Mouse (Mus musculus): ENCODE measurements around the gene Efnb3. TPM values are rescaled to one million over a fixed set of nuclear protein-coding genes. Genes with fewer than 3 reads are reported as not detected.

The Efnb3 gene
- 100 to 1,000 TPM; 147 to 154 TPM for total RNA-seq (2021)

DNA sequence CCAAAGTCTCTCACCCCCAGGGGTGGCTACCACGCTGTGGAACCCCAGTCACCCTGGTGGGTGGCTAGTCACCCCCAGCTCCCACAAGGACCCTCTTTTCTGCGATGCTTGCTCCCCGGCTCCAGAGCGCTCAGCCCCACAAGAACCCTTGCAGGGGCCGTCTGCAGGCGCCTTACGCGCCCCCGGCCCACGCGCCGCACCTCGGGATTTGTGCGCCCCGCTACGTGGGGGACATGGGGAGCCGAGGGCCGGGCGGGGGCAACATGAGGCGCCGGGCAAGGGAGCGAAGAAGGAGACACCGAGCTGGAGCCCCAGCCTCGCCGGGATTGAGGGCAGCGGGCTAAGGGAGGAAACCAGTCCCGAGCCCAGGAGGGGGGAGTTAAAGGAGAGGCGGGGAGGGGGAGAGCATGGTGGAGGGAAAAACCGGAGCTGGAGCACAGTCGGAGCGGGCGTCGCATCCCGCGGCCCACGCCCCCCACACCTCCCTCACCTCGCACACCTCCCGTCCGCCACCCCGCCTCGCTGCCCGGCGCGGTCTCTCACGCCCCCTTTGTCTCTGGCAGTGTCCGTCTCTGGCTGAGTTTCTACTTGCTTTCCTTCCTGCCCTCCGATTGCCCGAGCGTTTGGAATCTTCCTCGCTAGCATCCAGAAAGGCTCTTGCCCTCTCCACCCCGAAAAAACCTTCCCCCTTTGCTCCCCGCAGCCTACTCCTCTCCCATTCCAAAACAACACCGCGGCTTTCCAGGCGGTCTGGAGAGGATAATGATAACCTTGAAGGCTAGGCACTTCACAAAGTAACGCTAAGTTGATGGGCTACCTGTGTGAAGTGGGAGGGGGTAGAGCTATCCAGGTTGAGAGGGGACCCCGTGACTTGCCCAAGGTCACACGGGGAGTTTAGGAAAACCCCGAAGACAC lies at the start of gene Efnb3:
Gene Efnb3 (minus strand): TSS at position 355 of the 915 bp plus-strand sequence.
- peak in 1 of 2 experiments; percentile 79 for DNase-seq (ENCODE audit: extremely low spot score in 1 of 2, low spot score in 2 of 2)
- intact Hi-C loops (cut with DNase I) = no loop called here

DNA sequence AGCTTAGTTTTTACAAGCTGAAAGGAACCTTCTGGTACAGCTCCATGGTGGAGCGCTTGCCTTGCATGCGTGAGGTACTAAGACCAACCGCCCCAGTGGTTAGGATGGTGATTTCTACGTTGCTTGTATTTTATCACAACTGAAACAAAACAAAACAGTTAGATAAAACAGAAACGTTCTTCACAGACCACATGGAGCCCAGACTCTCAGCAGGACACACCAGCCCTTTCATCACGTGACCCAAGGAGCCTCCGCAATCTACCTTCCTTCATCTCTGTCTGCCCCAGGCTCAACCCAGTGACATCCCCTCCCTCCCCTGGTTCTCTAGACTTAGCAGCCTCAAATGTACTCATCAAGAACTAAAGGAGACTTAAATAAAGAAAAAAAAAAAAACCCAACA lies 49.4 kb upstream of the Efnb3 start:
- intact Hi-C loops (cut with DNase I) = no loop called here
- no peak for DNase-seq (ENCODE audit: extremely low spot score in 1 of 2, low spot score in 2 of 2)

DNA sequence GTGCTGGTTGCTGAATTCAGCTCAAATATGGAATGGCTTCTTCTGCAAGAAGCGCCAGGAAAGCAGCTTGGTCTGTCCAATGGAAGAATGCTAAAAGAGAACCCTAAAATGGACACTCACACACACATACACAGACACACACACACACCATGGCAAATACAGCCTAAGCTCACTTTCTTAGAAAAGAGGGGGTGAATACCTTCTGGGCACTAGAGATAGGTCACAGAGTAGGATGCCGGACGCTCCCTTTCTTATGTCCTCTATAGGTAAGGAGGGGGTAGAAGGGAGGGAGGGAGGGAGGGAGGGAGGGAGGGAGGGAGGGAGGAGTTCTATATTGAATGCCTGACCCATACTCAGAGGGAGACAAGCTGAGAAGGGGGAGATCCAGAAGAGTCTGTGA lies 48.5 kb upstream of the Efnb3 start:
- no peak for DNase-seq (ENCODE audit: extremely low spot score in 1 of 2, low spot score in 2 of 2)
- intact Hi-C loops (cut with DNase I) = no loop called here

DNA sequence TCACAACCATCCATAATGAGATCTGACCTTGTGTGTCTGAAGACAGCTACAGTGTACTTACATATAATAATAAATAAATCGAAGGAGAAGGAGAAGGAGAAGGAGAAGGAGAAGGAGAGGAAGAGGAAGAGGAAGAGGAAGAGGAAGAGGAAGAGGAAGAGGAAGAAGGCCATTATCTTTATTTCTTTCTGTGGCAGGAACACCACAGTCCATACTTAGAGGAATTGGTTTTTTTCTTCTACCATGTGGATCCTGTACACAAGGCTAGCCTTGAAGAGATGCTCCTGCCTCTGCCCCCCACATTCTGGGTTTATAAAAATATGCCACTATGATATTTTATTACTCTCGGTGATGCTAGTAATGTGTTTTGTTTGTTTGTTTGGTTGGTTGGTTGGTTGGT lies 46.8 kb upstream of the Efnb3 start:
- intact Hi-C loops (cut with DNase I) = no loop called here
- no peak for DNase-seq (ENCODE audit: extremely low spot score in 1 of 2, low spot score in 2 of 2)

DNA sequence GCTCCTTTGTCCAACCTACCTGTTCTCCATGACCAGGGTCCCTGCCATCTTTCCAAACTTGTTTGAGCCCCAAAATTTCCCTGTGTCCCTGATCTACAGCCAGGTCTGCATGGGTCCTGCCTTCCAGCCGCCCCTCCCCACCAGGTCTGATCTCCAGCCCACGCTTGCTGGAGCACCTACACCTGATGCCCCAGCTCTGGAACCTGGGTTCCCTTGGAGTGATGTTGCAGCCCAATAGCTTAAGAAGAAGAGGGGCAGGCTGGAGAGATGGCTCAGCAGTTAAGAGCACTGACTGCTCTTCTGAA lies 46.4 kb upstream of the Efnb3 start:
- no peak for DNase-seq (ENCODE audit: extremely low spot score in 1 of 2, low spot score in 2 of 2)
- intact Hi-C loops (cut with DNase I) = no loop called here

DNA sequence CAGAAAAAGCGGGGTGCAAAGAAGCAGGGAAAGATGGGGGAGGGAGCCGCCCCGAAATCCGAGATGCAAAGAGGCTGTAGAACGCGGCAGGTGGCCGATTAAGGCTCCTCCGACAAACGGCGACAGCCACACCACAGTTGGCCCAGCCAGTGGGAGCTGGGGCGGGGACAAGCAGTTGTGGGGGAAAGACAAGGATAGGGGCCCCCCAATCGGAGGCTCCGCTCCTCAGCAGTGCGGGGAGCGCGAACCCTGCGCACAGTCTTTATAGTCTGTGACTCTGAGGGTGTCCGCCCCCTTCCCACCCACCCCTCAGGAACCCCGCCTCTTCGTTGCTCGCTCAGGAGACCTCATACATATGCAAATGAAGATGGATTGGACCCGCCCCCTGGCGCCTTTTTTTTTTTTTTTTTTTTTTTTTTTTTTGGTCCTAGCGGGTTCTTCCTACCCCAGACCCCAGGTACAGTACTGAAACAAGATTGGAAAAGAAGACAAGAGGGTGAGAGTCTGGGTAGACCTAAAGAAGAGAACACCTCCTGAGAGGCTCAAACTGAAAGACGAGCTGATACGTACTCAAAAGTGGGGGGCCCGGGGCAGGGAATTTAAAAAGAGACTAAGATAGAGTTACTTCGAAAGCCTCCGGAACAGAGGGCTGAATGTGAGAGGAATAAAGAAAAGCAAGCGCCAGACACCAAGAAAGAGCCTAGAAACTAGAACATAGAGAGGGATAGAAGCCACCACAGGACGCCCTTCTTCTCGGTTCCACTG lies 45.9 kb upstream of the Efnb3 start, which contains the start of gene Atp1b2:
Gene Atp1b2 (minus strand): TSS at position 217 of the 765 bp plus-strand sequence.
- intact Hi-C loops (cut with DNase I) = no loop called here

DNA sequence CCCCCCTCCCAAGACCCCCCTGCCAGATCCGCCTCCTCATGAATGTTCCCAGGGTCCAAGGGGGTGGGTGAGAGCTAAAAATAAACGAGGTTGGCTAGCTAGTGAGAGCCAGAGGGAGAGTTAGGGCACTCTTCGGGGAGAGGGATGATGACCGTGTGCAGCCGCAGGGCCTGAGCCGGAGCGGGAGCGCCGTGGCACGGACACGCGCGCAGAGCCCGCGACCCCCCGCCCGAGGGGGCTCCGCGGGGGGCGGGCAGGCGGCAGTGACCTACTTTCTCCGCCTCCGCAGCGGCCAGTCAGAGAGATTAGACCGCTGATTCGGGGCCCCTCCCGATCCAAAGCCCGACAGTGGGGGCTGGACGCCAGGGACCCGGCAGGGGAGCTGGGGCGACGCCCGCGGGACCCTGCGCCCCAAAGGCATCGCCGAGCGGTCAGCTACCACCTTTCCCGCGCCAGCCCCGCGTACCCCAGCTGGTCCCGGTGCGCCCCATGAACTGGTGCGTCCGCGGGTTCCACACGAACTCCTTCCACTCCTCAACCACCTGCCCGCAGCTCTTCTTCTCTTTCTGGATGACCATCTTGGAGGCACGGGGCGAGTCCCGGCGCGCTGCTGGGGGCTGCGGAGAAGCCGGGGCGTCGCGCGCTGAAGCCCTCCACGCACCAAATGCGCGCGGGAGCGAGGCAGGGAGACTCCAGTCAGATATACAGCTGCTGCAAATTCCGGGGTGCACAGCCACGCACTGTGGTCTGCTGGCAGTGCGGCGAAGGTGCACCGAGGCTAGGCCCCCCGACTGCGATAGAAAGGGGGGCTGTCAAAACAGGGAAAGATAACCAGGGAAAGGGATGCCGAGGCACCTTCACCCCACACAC lies 45.0 kb upstream of the Efnb3 start:
- peak in 1 of 2 experiments; percentile 79 for DNase-seq (ENCODE audit: extremely low spot score in 1 of 2, low spot score in 2 of 2)
- intact Hi-C loops (cut with DNase I) = no loop called here

More for the DNA sequence above, 45.9 kb upstream of the Efnb3 start, which contains the start of gene Atp1b2:
- DNase-seq (ENCODE audit: extremely low spot score in 1 of 2, low spot score in 2 of 2) = peak; percentile 81 to 91

DNA sequence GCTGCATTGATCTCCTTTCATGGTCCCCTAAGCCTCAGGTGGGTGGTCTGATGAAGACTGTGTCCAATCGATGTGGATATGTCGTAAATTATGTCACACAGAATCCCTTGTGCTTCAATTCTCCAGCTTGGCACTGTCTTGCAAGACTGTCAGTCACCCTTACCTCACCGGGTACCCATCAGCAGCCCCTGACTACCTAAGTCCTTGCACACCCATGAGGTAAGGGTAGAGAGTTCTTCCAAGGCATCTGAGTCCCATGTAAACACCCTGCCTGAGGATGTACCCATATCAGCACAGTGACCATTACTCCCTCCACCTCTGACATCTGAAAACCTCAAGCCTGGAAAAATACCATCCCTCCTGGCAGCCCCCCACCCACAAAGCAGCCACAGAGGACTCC lies 44.3 kb upstream of the Efnb3 start:
- intact Hi-C loops (cut with DNase I) = no loop called here
- no peak for DNase-seq (ENCODE audit: extremely low spot score in 1 of 2, low spot score in 2 of 2)

DNA sequence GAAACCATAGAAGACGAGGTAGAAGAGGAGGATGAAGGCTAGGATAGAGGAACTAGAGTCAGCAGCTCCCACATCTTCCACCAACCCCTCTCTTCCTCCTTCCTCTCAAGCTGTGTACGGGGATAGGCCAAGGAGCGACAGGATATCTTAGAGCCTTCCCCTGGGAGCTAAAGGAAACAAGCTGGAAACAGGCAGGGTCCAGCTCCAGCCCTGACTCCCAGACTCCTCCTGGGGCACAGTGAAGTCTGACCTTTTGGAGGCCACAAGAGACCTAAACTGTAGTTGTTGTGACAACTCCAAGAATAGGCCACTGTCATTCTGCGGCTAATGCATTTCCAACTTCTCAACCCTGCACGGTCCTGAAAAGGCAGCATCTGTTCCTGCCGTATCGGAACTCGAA lies 43.5 kb upstream of the Efnb3 start:
- DNase-seq (ENCODE audit: extremely low spot score in 1 of 2, low spot score in 2 of 2) = no peak
- intact Hi-C loops (cut with DNase I) = no loop called here

DNA sequence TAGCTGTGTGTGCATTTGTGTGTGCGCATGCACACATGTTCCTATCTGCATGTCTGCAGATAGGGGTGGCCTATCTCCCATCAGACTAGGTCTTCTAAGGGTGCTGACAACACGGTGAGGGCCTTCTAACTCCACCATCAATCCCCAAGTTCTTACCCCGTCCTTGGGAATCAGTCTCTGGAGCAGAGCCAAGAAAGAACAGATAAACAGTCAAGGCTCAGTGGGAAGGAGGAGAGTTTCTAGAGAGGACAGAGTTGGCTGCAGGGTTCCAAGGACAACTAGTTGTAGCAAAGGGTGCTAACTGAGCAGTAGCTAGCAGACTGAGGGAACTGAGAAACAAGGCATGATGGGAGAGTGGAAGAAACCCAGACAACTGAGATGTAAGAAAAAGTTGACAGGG lies 41.8 kb upstream of the Efnb3 start:
- no peak for DNase-seq (ENCODE audit: extremely low spot score in 1 of 2, low spot score in 2 of 2)
- intact Hi-C loops (cut with DNase I) = no loop called here

DNA sequence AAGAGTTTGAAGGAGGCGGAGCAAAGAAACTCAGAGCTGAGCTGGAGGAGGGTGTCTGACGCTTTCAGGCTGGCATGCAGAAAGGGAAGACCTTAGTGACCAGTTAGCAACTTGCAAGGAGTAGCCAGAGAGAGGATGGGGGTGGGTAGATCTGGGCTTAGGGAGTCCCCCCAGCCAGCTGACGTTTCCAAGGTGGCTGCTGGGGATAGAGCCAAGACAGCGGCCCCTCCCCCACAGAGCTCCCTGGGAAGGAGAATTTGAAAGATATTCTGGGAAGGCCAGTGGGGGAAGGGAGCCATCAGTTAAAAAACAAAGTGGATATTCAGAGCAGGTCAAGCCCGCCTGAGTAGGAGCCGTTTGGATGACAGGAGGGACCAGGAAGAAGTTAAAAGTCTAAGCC lies 40.1 kb upstream of the Efnb3 start:
- peak; percentile 77 to 90 for DNase-seq (ENCODE audit: extremely low spot score in 1 of 2, low spot score in 2 of 2)
- intact Hi-C loops (cut with DNase I) = no loop called here

DNA sequence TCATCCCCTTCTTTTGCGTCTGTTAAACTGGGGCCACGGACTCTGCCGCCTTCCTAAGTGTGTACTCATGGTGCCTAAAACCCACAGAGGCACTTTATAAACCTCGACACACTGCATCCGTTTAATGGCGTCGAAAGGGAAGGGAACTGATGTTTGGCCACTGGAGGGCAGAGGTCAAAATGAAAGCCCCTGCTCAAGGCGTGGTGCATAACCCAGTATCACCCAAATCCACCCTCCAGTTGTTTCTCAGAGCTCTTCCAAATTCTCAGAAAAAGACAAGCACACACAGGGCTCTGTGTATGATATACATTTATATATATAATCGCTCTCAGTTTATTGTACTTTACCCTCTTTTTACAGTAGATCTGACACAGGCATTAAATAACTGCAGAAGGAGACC lies 39.4 kb upstream of the Efnb3 start:
- DNase-seq (ENCODE audit: extremely low spot score in 1 of 2, low spot score in 2 of 2) = no peak
- intact Hi-C loops (cut with DNase I) = no loop called here

DNA sequence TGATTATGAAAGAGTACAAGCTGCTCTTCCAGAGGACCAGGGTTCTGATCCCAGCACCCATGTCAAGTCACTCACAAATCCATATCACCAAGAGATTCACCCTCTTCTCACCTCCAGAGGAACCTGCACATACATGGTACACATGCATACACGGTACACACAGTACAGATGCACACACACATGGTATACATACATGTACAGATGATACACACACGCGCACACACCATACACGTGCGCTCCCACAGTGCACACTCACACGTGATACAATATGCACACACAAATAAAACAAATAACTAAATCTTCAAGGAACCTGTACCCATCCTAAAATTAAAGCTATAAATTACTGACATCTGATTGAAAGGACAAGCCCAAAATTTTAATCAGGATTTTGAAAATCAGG lies 34.8 kb upstream of the Efnb3 start:
- no peak for DNase-seq (ENCODE audit: extremely low spot score in 1 of 2, low spot score in 2 of 2)
- intact Hi-C loops (cut with DNase I) = no loop called here

DNA sequence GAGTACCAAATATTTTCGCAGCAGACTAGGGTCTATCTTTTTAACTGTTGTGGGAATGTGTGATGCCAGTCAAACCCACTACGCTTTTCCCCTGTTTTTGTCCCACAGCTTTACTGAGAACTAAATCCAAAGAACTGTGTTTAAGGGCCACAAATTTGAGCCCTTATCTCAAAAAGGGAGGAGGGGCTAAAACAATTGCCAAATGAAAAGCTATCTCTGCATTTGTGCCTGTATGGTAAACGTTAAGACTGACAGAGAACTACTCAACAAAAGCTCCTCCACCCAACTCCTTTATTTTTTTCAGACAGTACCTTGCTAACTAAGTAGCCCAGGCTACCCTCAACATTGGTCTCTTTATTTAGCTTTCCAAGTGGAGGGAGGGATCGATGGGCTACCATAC lies 32.8 kb upstream of the Efnb3 start:
- intact Hi-C loops (cut with DNase I) = no loop called here
- no peak for DNase-seq (ENCODE audit: extremely low spot score in 1 of 2, low spot score in 2 of 2)

DNA sequence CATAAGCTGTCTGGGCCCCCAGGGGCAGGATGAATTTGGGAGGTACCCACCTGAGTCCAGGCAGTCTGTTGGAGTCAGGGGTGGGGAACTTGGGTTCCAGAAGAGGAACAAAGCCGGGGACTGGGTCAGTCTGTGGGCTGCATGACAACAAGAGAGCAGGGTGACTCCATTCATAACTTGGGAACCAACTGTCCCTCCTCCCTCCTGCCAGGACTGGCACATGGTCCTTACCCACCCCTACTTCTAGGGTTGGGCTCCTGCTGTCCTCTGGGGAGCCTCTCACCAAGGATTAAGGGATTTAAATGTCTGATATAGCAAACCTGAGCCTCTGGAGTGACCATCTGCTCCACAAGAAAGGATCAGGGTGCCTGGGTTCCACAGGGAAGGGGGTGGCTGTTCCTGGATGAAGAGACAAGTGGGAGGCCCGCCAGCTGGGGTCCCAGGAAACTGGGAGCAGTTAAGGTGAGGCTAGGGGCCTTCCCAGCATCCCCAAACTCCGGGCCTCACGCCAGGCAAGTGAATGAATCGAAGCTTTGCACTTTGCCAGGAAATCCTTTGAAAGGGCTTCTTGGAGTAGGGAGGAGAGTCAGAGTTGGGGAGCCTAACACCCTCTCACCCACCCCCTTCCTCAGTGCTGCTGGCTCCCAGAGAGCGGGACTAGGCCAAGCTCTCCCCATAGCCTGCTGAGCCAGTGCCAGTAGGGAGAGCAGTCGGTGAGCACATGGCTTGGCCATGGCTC lies 32.1 kb upstream of the Efnb3 start:
- intact Hi-C loops (cut with DNase I) = no loop called here
- DNase-seq (ENCODE audit: extremely low spot score in 1 of 2, low spot score in 2 of 2) = peak; percentile 85

DNA sequence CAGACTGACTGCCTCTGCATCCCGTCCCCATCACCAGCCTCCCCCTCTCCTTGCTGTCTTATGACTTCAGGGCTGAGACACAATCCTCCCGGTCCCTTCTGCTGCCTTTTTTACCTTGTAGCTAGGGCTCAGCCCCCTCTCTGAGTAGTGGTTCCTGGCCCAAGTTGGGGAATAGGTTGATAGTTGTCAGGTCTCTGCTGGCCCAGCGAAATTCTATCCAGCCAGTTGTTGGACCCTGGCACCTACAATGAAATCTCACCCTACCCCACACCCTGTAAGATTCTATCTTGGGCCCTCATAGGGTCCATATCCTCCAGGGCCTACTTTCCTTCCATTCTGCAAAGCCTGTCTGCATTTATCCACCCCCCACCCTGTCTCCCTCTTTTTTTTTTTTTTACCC lies 31.4 kb upstream of the Efnb3 start:
- intact Hi-C loops (cut with DNase I) = no loop called here
- DNase-seq (ENCODE audit: extremely low spot score in 1 of 2, low spot score in 2 of 2) = no peak

DNA sequence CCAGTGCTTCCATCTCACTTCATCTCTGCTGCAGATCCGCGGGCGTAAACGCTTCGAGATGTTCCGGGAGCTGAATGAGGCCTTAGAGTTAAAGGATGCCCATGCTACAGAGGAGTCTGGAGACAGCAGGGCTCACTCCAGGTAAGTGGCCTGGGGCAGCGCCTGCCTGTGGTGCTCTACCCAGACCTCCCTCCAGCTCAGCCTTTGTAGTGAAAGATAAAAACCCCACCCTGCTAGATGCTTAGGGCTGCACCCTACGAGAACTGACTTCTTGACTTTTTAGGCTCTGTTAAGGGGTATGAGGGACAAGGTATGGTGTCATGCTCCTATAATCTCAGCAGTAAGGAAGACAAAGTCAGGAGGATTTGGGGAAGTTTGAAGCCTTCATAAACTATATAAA lies 30.6 kb upstream of the Efnb3 start:
- intact Hi-C loops (cut with DNase I) = no loop called here
- no peak for DNase-seq (ENCODE audit: extremely low spot score in 1 of 2, low spot score in 2 of 2)

DNA sequence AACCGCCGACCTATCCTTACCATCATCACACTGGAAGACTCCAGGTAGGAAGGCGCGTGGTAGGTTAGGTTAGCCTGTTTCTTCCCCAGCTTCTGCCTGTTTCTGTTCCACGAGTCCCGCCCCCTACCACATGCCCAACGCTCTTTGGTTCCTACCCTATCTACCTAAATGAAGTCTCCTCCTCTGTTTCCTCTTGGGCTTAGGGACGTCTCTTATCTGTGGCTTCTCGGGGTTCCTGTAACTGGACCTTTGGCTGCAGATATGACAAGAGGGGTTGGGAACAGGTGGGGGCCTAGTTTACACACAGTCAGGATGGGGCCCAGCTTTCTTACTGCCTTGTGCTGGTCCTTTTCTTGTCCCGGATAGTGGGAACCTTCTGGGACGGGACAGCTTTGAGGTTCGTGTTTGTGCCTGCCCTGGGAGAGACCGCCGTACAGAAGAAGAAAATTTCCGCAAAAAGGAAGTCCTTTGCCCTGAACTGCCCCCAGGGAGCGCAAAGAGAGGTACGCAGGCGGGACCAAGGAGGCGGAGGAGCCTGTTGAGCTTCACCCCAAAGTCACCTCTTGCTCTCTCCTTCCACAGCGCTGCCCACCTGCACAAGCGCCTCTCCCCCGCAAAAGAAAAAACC lies 29.3 kb upstream of the Efnb3 start:
- intact Hi-C loops (cut with DNase I) = no loop called here
- DNase-seq (ENCODE audit: extremely low spot score in 1 of 2, low spot score in 2 of 2) = no peak
